Mouse (Mus musculus) heart, adult 18-20 months (tissue): ENCODE measurements around the gene Dab2. TPM values are rescaled to one million over a fixed set of nuclear protein-coding genes. Genes with fewer than 3 reads are reported as not detected.

ENCODE experiments used
- DNase-seq, 2 experiments: peaks; one replicate each; pipeline ENCODE4 v3.0.0; 2021 to 2022; ENCODE audit warnings: mixed read lengths in 1 of 2
- long read RNA-seq, 2 experiments: library from polyadenylated mRNA; stranded (forward); transcript quantifications; one replicate each; pipeline ENCODE4 v2.0.0; 2021
- total RNA-seq, 2 experiments: library from RNA; stranded (reverse); gene quantifications; 2 replicates each; pipeline ENCODE4 v1.2.3; 2021

Dab2 gene
- total RNA-seq = 10 to 100 TPM; 15.1 to 17.2 TPM
- long read RNA-seq, experiment 1, full-length matches to known transcripts = 6 of 10 reads
- long read RNA-seq, experiment 1, partial matches to known transcripts = 0 of 10 reads
- long read RNA-seq, experiment 1, other reads (novel, unspliced or antisense) = 4 of 10 reads
- long read RNA-seq, experiment 2, full-length matches to known transcripts = 2 of 3 reads
- long read RNA-seq, experiment 2, partial matches to known transcripts = 0 of 3 reads
- long read RNA-seq, experiment 2, other reads (novel, unspliced or antisense) = 1 of 3 reads

- DNase-seq = no peak
Measured at GRCm38 (mm10) chr15:6299554-6299953, at the start of gene Dab2. Gene Dab2 (plus strand): TSS chr15:6299788.

GRCm38 (mm10) chr15:6253471-6253870 lies 46.1 kb upstream of the Dab2 start:
- DNase-seq = no peak

- no peak for DNase-seq
Measured at GRCm38 (mm10) chr15:6254383-6254782, 45.2 kb upstream of the Dab2 start.

DNA sequence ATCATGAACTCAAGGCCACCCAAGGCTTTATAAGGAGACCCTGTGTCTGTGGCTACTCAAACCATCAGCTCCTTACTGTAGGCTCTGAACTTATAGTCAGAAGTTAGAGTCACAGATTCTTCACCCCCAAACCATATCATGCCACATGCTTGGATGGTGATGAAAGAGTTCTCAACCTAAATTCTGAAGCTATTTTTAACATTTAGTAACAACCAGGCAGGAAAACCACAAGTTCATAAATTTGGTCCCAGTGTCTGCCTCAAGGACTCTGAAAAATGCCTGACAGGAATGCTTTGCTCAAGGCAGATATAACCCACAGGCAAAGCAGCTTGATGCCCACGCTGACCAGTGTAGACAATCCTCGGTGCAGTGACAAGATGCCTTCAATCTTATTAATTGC lies 42.5 kb upstream of the Dab2 start:
- DNase-seq = no peak

GRCm38 (mm10) chr15:6259957-6260740 lies 39.4 kb upstream of the Dab2 start:
- DNase-seq = peak; percentile 37 to 67

DNA sequence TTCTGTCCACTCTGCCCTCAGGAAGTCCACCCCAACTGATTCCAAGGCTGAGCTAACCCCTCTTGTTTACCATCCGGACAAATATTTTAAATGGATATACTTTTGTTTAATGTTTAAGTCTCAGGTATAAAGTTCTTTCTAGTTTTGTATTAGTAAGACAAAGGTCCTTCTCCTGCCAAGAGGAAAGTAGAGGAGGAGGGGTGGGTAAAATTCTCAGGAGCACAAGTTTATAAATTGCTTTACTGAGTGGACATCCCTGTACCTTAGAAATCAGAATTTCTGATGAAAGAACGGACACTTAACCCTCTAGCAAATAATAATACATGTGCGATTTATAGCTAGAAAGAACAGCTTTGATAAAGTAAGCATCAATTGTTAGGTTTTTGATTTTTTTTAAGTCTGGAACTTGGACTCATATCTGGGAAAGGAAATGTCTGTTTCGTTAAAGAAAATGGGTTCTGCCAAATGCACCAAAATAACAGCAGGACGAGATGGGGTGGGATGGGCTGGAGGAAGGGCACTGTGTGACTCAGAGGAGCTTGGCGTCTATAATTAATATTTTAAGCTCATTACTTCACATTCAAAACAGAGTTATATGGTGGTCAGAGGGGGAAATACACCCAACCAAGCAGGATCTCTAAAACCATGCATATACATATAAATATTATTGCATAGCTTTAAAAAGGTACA lies 38.7 kb upstream of the Dab2 start:
- peak in 1 of 2 experiments; percentile 38 for DNase-seq

GRCm38 (mm10) chr15:6267147-6267758 lies 32.3 kb upstream of the Dab2 start:
- no peak for DNase-seq

DNA sequence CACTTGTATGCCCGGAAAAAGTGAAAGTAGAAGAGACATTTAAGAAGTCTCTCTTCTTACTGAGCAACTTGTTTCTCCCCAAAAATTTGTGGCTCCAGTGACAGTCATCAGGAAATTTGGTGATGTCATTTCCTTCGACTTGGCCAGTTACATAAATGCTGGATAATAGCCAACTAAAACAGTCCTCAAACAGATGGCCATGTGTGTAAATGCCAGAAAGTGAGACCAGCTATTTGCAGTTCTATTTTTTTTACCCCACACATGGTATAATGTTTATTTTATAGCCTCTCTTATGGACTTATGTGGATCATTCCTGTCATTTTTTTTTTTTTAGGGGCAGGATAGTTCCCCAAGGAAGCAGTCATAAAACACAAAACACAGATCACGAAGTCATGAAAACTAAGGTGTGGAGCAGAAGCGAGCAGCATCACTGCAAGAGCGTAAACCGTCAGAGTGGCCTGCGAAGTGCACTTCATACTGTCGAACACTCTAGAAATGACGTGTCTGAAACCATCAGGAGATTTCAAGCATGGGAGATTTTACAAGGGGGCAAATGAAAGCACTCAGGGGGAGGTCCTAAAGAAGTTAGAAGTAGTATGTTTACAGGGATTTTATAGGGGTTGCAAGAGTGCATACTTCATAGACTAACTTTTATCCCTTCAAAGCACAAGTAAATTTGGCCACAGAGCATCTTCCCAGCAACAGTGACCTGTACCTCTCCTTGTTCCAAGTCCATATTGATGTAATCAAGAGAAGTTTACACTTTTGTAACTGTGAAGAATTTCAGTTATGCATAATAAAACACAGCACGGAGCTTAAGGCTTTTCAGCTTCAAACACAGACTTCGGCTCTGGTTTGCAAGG lies 20.8 kb upstream of the Dab2 start:
- peak; percentile 66 to 75 for DNase-seq

DNA sequence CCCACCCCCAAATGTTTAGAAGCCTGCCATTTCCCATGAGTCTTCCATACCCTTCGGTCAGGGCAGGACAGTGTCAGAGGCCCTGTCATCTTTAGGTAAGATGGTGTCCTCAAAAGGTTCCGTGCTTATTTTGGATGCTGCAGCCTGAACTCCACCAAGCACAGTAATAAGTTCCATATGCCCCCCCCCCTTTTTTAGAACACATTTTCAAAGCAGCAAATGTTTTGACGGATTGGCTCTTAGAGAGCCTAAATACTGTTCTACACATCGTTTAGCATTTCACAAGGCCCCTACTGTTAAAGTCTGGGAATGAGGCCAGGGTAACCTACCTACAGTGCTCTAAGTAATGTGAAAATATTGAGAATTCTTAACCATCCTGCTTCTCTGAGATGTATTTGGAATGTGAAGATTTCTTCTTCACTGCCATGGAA lies 19.6 kb upstream of the Dab2 start:
- DNase-seq = no peak

DNA sequence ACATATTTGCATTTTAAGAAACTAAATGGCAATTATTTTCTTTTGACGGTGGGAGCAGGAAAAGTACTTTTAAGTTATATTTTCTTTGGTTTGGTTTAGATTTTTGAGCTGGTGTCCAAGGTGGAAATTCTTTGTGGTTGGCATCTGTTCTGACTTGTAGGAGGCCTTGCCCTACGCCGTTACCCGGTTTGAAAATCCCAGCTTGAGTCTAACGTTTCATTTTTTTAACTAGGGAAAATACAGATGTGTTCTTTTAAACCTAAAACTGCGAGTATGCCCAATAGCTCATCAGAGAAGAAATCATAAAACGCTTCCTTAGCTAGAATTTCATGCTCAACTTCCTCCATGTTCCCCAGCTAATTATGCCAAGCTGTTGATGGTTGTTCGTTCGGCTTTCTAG lies 16.3 kb upstream of the Dab2 start:
- no peak for DNase-seq

DNA sequence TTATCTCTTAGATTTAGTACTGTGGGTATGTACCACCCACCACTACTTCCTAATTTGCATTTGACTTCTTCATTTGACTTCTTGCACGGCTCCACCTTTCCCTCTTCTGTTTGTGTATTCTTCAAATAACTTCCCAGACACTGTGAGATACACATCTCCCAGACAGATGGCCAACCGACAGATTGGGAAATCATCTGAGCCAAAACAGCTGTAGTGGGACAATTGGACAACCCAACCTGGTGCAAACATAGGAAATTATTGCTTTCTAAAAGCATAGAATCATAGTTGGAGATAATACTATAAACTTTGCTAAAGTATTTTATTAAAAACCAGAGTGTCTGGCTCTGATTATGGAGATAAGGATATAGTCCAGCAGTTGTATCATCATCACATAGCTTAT lies 3.5 kb upstream of the Dab2 start:
- no peak for DNase-seq

GRCm38 (mm10) chr15:6298726-6299125 lies 862 bp upstream of the Dab2 start:
- no peak for DNase-seq

- no peak for DNase-seq
Measured at GRCm38 (mm10) chr15:6302219-6302618, 2.6 kb downstream of the Dab2 start.

GRCm38 (mm10) chr15:6303822-6304221 lies 4.2 kb downstream of the Dab2 start:
- DNase-seq = no peak

- DNase-seq = no peak
Measured at GRCm38 (mm10) chr15:6309633-6310032, 10.0 kb downstream of the Dab2 start.

GRCm38 (mm10) chr15:6310417-6310816 lies 10.8 kb downstream of the Dab2 start:
- no peak for DNase-seq

- no peak for DNase-seq
Measured at GRCm38 (mm10) chr15:6312396-6312795, 12.8 kb downstream of the Dab2 start.

- DNase-seq = no peak
Measured at GRCm38 (mm10) chr15:6319352-6319751, 19.8 kb downstream of the Dab2 start.

DNA sequence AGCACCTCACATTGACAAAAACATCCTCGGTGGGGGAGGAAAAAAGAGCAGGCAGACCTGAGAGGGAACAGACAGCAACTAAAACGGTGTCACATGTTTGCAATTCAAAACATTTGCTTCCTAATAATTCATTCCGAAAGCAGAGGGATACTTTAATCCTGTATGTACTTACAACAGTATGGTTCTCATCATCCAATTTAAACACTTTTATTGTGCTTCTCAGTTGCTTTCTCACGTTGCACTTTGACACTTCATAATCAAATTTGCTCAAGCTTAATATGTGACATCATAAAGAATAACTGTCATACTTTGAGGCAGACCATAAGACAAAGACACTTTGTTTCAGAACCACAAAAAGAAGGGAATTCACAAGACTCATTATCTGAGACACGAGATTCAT lies 20.9 kb downstream of the Dab2 start:
- DNase-seq = no peak

DNA sequence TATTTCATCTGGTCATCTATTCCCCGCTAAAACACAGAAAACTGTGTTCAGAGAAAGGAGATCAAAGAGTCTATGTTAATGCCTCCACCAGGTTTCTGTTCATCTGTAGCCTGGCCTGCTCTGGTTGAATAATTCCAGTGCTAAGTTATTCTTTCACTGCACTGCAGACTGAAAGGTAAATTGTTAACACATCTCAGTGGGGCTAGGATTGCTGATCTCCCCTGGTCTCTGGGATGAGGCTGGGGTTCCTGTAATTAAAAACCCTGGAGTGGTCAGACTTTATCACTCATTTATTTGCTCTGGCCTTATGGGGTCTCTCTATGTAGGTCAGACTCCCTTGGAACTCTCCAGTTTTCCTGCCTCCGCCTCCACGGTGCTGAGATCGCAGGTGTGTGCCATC lies 21.7 kb downstream of the Dab2 start:
- no peak for DNase-seq

DNA sequence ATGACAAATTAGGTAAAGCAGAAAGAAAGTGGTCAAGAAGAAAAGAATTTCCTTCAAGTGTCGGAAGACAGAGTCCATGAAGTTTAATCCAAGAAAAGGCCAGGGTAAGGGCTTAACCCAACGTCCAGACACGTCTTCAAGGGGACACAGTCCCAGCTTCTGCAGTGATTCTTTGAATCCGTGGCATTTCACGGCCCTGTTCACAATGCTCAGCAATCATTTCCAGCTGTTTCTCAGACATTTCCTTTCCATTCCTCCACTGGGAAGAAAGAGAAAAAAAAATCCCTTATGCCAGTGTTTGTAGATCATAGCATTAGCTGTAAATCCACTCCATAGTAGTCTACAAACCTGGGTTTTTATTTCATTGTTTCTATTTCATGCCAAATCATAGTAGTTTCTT lies 22.7 kb downstream of the Dab2 start:
- DNase-seq = no peak

DNA sequence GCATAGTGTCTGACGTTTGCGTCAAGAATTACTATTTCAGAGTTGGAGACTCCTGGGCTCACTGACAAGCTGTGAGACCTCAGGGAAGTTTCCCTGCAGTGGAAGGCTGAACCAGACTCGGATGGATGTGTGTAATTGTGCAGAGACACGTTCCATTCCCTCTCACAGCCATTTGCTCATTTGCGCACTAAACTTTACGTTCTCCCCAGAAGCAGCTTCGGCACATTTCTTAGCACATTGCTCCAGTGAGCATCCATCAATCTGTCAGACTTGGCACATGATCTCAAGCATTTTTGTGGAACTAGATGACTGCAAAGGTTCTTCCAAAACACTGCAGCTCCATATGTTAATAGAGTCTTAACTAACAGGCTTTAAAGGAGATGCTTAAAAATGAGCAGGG lies 24.0 kb downstream of the Dab2 start:
- DNase-seq = no peak
